Mouse (Mus musculus): ENCODE results near the gene Ubap2. TPM values are rescaled to one million over a fixed set of nuclear protein-coding genes. Genes with fewer than 3 reads are reported as not detected.

Ubap2 gene
- polyA plus RNA-seq (2012; rRNA removed): 77.6 and 78.5 TPM in 2 replicates

GRCm38 (mm10) chr4:41274980-41275850 lies at the start of gene Ubap2:
TSS of gene Ubap2 (minus strand) at chr4:41275144.

GRCm38 (mm10) chr4:41314141-41315129 lies 39.5 kb upstream of the Ubap2 start, which contains the start of gene Dcaf12:
TSS of gene Dcaf12 (minus strand) at chr4:41314889.

Other genes with a start within 250 kb of the Ubap2 start
- 1.2 and 1.3 TPM in 2 replicates for gene Aqp7, start 227.0 kb downstream of the Ubap2 start, polyA plus RNA-seq (2012; rRNA removed)
- 0.35 and 0.41 TPM in 2 replicates for gene Aqp3, start 177.0 kb downstream of the Ubap2 start, polyA plus RNA-seq (2012; rRNA removed)
- gene Nol6, start 150.7 kb downstream of the Ubap2 start, polyA plus RNA-seq (2012; rRNA removed): 26.9 and 27.3 TPM in 2 replicates
- gene Ube2r2, start 139.4 kb downstream of the Ubap2 start, polyA plus RNA-seq (2012; rRNA removed): 49.2 and 51.6 TPM in 2 replicates
- 20.4 and 29.3 TPM in 2 replicates for gene Dcaf12, start 39.7 kb upstream of the Ubap2 start, polyA plus RNA-seq (2012; rRNA removed)
- 21.7 and 22.6 TPM in 2 replicates for gene Ubap1, start 73.9 kb upstream of the Ubap2 start, polyA plus RNA-seq (2012; rRNA removed)
- gene Kif24, start 189.7 kb upstream of the Ubap2 start, polyA plus RNA-seq (2012; rRNA removed): 1.3 and 1.6 TPM in 2 replicates
- 9.8 and 11.4 TPM in 2 replicates for gene Nudt2, start 190.0 kb upstream of the Ubap2 start, polyA plus RNA-seq (2012; rRNA removed)
- 11.0 and 12.8 TPM in 2 replicates for gene AI464131, start 227.9 kb upstream of the Ubap2 start, polyA plus RNA-seq (2012; rRNA removed)
- gene 1110017D15Rik, start 242.2 kb upstream of the Ubap2 start, polyA plus RNA-seq (2012; rRNA removed): 0.23 TPM in 1 of 2 replicates, not detected in the other